Mouse (Mus musculus) hindbrain, embryonic 16.5 days (tissue): Measurements from ENCODE around the gene Rtl10. TPM values are rescaled to one million over a fixed set of nuclear protein-coding genes. Genes with fewer than 3 reads are reported as not detected.

Experiments used
- ATAC-seq: fragments of 200-750 bp; cut with Nextera tagmentation; 2 replicates; pipeline ENCODE4 v1.8.0; 2017; ENCODE audit warnings: moderate TSS enrichment, moderate library complexity
- H3K27ac ChIP-seq: fragments of 300-500 bp; sonication (generic); 2 replicates; pipeline ENCODE4 v1.5.1; 2014; ENCODE audit warnings: low read depth, mild to moderate bottlenecking, control low read depth, low read length, moderate library complexity
- H3K27me3 ChIP-seq: fragments of 300-500 bp; sonication (generic); replicated peaks from 2 replicates; pipeline ENCODE4 v1.6.1; 2014; ENCODE audit warnings: low read length; ENCODE audit not compliant: control insufficient read depth, insufficient read depth
- H3K36me3 ChIP-seq: fragments of 300-500 bp; sonication (generic); 2 replicates; pipeline ENCODE4 v1.6.1; 2014; ENCODE audit warnings: mild to moderate bottlenecking, low read length, moderate library complexity, mixed read lengths; ENCODE audit not compliant: control insufficient read depth, insufficient read depth
- H3K4me1 ChIP-seq: fragments of 300-500 bp; sonication (generic); 2 replicates; pipeline ENCODE4 v1.6.1; 2014; ENCODE audit warnings: low read depth, low read length; ENCODE audit not compliant: control insufficient read depth, insufficient read depth
- H3K4me2 ChIP-seq: fragments of 300-500 bp; sonication (generic); 2 replicates; pipeline ENCODE4 v1.6.1; 2014; ENCODE audit warnings: mild to moderate bottlenecking, low read length, control low read depth, moderate library complexity
- H3K4me3 ChIP-seq: fragments of 300-500 bp; sonication (generic); 2 replicates; pipeline ENCODE4 v1.5.1; 2014; ENCODE audit warnings: mild to moderate bottlenecking, low read length, control low read depth, moderate library complexity
- H3K9ac ChIP-seq: fragments of 300-500 bp; sonication (generic); 2 replicates; pipeline ENCODE4 v1.6.1; 2014; ENCODE audit warnings: low read depth, mild to moderate bottlenecking, control low read depth, low read length, moderate library complexity
- H3K9me3 ChIP-seq: fragments of 300-500 bp; sonication (generic); 2 replicates; pipeline ENCODE4 v1.6.1; 2014; ENCODE audit warnings: mild to moderate bottlenecking, low read length, moderate library complexity; ENCODE audit not compliant: control insufficient read depth
- WGBS: fragments of 180-500 bp; shearing (Covaris S2); extraction: QIAGEN DNeasy Blood & Tissue Kit; methylation state at CpG from one replicate; pipeline ENCODE4 v1.1.7; 2014; 5-methylcytosine and 5-hydroxymethylcytosine counted together
- polyA plus RNA-seq: library from polyadenylated mRNA; unstranded; fragments of >200 nt; fragmentation: Nextera tagmentation; extraction: Ambion mirVana; gene quantifications from 2 replicates; pipeline ENCODE4 v1.2.1, GENCODE M21; 2015

Rtl10 gene
- polyA plus RNA-seq, 1 experiment from 2014 or later, result 3.2 TPM

GRCm38 (mm10) chr16:18477996-18478395, 20.7 kb upstream of the Rtl10 start:
- 73% methylated on average over 6 of the region's 6 CpGs for WGBS
- Histone ChIP-seq H3K9ac (no peak overlapping the region), H3K9me3 (no peaks in the 10 kb centered on the region), H3K27ac (no peak overlapping the region), H3K27me3 (no peaks in the 10 kb centered on the region), H3K4me2 (no peak overlapping the region), H3K36me3 (peaks cover 2% of the 10 kb centered on the region; the same call in 1 of the 2 replicates), H3K4me3 (no peak overlapping the region), H3K4me1 (no peaks in the 10 kb centered on the region)
- ATAC-seq, result no peak; the same call in 1 of the 2 replicates

- no peak overlapping the region for H3K27ac ChIP-seq
- H3K36me3 ChIP-seq, result peaks cover 2% of the 10 kb centered on the region; the same call in 1 of the 2 replicates
- no peak overlapping the region for H3K4me2 ChIP-seq
- H3K4me1 ChIP-seq, result peaks cover 3% of the 10 kb centered on the region
- H3K9me3 ChIP-seq, result no peaks in the 10 kb centered on the region
- ATAC-seq, result no peak
- H3K4me3 ChIP-seq, result no peak overlapping the region
- WGBS, result 37% methylated on average over 7 of the region's 7 CpGs
- H3K27me3 ChIP-seq, result no peaks in the 10 kb centered on the region
- H3K9ac ChIP-seq, result no peak overlapping the region
Measured at GRCm38 (mm10) chr16:18479667-18480066, 19.0 kb upstream of the Rtl10 start.

- no peaks in the 10 kb centered on the region for H3K27me3 ChIP-seq
Measured at GRCm38 (mm10) chr16:18480933-18481485, 17.7 kb upstream of the Rtl10 start.

GRCm38 (mm10) chr16:18482431-18482830, 16.3 kb upstream of the Rtl10 start:
- Histone ChIP-seq H3K4me2 (no peak overlapping the region), H3K36me3 (no peaks in the 10 kb centered on the region), H3K9ac (no peak overlapping the region), H3K27me3 (no peaks in the 10 kb centered on the region), H3K9me3 (no peaks in the 10 kb centered on the region), H3K4me1 (peaks cover 3% of the 10 kb centered on the region), H3K4me3 (no peak overlapping the region), H3K27ac (no peak overlapping the region)
- 90% methylated on average over 3 of the region's 3 CpGs for WGBS
- no peak for ATAC-seq

More at GRCm38 (mm10) chr16:18480933-18481485, 17.7 kb upstream of the Rtl10 start:
- Histone ChIP-seq H3K9ac (no peak overlapping the region), H3K36me3 (no peaks in the 10 kb centered on the region), H3K4me1 (peaks cover 3% of the 10 kb centered on the region), H3K27ac (no peak overlapping the region), H3K4me3 (no peak overlapping the region), H3K9me3 (no peaks in the 10 kb centered on the region), H3K4me2 (no peak overlapping the region)
- 62% methylated on average over 4 of the region's 4 CpGs for WGBS
- ATAC-seq, result no peak

GRCm38 (mm10) chr16:18483839-18484238, 14.9 kb upstream of the Rtl10 start:
- Histone ChIP-seq H3K9me3 (no peaks in the 10 kb centered on the region), H3K4me2 (no peak overlapping the region), H3K36me3 (no peaks in the 10 kb centered on the region), H3K4me1 (peaks cover 3% of the 10 kb centered on the region), H3K9ac (no peak overlapping the region), H3K27me3 (no peaks in the 10 kb centered on the region), H3K27ac (no peak overlapping the region), H3K4me3 (no peak overlapping the region)
- no peak for ATAC-seq
- WGBS, result 74% methylated on average over 5 of the region's 5 CpGs

DNA sequence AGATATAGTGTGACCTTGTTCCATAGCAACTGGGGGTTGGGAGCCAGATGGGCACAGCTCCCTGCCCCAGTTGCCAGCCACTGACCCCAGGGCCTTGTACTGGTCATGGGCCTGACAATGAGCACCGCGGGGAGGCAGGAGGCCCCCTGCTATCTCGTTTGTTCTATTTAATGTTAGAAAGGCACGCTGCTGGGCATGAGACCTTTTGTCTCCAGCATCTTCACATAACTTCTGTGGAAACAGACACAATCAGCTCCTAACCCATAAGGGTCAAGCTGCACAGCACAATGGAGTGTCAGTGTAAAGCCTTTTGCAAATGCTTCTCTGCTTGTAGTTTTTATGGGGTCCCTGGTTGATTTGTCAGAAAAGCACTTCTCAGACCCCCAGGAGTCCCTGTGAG, 14.3 kb upstream of the Rtl10 start:
- no peak for ATAC-seq
- no peak overlapping the region for H3K4me3 ChIP-seq
- no peak overlapping the region for H3K27ac ChIP-seq
- H3K27me3 ChIP-seq, result no peaks in the 10 kb centered on the region
- H3K9me3 ChIP-seq, result no peaks in the 10 kb centered on the region
- H3K36me3 ChIP-seq, result no peaks in the 10 kb centered on the region
- WGBS, result 13% methylated on average over 4 of the region's 4 CpGs
- H3K4me2 ChIP-seq, result no peak overlapping the region
- H3K4me1 ChIP-seq, result peaks cover 3% of the 10 kb centered on the region
- H3K9ac ChIP-seq, result no peak overlapping the region

DNA sequence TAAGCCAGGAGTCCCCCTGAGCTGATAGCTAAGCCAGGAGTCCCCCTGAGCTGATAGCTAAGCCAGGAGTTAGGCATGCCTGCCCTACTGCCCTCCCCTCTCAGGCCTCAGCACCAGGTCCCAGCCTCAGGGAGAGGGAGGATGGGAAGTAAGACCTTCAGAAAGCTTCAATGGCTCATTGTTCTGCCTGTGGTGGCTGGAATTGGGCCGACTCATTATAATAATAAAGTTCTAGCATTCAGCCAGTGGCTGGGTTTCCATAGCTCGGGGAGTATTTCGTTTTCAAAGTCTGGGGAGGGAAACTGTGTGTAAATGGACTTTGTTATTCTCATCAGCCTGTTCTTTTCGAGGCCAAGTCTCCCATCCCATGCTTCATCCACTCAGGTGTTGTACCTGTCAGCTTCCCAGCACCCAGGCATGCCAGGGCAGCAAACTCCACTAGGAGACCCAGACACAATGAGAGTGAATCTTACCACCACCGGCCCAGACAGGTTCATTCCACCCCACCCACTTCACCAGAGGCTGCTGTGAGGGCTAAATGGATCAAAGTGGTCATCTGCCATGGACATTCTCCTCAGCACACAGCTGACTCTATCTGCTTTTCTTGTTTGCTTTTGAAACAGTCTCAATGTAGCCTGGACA, 13.8 kb upstream of the Rtl10 start:
- no peaks in the 10 kb centered on the region for H3K36me3 ChIP-seq
- H3K9ac ChIP-seq, result no peak overlapping the region
- H3K27ac ChIP-seq, result no peak overlapping the region
- H3K27me3 ChIP-seq, result no peaks in the 10 kb centered on the region
- peaks cover 3% of the 10 kb centered on the region for H3K4me1 ChIP-seq
- no peak overlapping the region for H3K4me3 ChIP-seq
- ATAC-seq, result 0 out of 2 replicates have a peak, but pooled peaks have one; percentile 48
- H3K4me2 ChIP-seq, result no peak overlapping the region
- WGBS, result 12% methylated on average over 5 of the region's 5 CpGs
- no peaks in the 10 kb centered on the region for H3K9me3 ChIP-seq

GRCm38 (mm10) chr16:18486126-18486525, 12.6 kb upstream of the Rtl10 start:
- Histone ChIP-seq H3K9ac (no peak overlapping the region), H3K9me3 (no peaks in the 10 kb centered on the region), H3K27ac (no peak overlapping the region), H3K4me2 (no peak overlapping the region), H3K4me1 (peaks cover 3% of the 10 kb centered on the region), H3K27me3 (no peaks in the 10 kb centered on the region), H3K4me3 (no peak overlapping the region), H3K36me3 (no peaks in the 10 kb centered on the region)
- 91% methylated on average over 2 of the region's 2 CpGs for WGBS
- no peak for ATAC-seq

DNA sequence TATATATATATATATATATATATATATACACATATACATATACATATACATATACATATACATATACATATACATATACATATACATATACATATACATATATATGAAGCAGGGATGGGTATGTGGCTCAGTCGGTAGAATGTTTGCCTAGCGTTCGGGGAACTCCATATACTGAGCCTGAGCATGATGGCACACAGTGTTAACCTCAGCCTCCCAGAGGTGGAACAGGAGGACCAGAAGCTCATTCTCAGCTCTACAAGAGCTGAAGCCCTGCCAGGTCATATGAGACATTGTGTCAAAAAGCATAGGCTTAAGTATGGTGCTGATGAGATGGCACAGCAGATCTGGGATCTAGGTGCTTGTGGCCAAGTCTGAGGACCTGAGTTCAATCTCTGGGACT, 8.4 kb upstream of the Rtl10 start:
- Histone ChIP-seq H3K36me3 (no peaks in the 10 kb centered on the region), H3K4me1 (no peaks in the 10 kb centered on the region), H3K4me2 (no peak overlapping the region), H3K27me3 (no peaks in the 10 kb centered on the region), H3K4me3 (no peak overlapping the region), H3K9me3 (no peaks in the 10 kb centered on the region), H3K27ac (no peak overlapping the region), H3K9ac (no peak overlapping the region)
- WGBS, result 96% methylated on average over 3 of the region's 3 CpGs
- ATAC-seq, result no peak
